Mouse (Mus musculus): ENCODE measurements around the gene Trappc12. TPM values are rescaled to one million over a fixed set of nuclear protein-coding genes. Genes with fewer than 3 reads are reported as not detected.

Gene Trappc12
- polyA plus RNA-seq (2017; shearing (Covaris generic)), result 75.9 TPM

DNA sequence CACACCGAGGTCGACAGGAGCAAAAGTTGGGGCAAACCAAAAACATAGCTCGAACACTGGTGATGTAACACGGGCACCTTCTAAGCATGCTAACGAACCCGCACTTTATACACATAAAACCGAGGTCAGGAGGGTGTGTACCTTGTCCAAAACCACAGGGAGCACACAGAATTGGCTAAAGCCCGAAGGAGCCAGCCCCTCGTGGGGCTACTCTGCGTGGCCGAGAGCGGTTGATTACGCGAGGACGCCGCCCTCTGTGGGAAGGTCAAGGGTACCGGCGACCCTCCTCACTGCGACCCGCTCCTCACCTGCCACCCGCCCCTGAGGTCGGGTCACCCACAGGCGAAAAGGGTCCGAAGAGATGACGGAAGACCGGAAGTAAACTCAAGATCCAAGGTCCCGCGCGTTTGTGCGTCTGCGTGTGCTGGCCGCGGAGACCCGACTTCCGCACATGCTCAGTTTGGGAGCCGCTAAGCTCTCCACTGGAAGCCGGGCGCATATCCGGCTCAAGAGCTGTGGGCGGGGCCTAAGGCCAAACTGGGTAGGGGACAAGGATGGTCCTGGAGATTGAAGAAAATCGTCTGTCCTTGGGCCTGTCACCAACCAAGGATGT is at the start of gene Trappc12:
Gene Trappc12, minus strand, starts transcription at position 452 of the 613 bp plus-strand sequence.

DNA sequence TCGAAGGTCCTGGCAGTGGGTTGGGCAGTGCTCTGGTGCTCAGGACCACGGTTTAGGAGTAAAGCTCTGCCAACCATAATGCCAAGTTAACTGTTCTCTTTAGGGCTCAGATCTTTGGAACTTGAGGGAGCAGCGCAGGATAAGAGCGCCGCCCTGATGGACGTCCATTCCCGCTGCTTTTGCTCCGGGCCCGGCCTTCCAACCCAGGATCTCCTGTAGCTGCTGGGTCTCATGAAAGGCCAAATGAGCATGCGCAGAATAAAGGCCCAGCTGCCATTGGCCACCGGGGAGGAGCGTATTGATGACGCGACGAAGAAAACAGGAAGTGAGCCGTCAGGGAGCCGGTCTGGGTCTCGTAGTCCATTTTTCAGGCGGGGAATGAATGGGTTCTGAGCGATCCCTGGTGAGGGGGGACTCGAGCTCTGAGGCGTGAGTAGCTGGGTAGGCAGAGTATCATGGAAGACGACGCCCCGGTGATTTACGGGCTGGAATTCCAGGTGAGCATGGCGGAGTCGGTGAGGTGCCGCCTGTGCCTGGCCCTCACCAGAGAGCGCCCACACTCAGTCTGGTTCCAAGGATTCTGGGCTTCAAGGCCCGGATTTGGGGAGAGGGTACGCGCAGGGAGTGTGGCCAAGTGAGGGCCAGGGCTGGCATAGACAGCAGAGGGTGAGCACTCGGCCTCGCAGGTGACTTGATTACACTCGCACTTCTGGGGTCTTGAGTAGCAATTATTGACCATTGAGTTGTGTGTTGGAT is 1.4 kb upstream of the Trappc12 start, which contains the start of gene Eipr1:
Gene Eipr1, plus strand, starts transcription at position 296 of the 756 bp plus-strand sequence.

DNA sequence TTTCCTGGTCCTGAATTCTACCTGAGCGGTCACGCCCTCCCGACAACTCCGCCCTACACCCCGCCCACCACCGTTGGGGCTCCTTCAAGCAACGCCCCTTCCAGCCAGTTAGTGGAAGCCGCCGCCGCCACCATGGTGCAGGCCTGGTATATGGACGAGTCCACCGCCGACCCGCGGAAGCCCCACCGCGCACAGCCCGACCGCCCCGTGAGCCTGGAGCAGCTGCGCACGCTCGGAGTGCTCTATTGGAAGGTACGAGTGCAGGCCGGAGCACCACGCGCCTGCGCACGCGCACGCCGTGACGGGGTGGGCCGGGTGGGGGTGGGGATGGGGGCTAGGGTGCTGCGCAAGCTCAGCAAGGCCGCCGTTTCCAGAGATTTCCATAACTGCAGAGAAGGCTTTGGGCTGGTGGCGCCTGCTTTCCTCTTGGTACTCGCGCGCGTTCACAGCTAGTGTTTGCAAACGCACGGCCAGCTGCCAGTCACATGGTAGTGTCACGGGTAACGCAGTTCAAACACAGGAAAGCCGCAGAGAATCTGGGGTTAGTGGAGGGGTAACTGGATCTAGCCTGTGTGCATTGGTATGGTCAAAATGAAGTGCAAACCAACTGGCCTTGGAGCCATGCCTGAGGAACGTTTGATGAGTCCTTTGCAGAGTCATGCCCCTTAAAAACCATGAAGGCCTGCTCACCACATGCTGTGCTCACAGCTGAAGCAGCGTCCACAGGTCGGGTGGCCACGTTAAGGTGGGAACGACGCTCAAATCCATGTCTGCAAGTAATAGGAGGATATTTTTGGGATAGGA is 74.9 kb downstream of the Trappc12 start, which contains the start of gene Adi1:
Gene Adi1, plus strand, starts transcription at position 111 of the 804 bp plus-strand sequence.

DNA sequence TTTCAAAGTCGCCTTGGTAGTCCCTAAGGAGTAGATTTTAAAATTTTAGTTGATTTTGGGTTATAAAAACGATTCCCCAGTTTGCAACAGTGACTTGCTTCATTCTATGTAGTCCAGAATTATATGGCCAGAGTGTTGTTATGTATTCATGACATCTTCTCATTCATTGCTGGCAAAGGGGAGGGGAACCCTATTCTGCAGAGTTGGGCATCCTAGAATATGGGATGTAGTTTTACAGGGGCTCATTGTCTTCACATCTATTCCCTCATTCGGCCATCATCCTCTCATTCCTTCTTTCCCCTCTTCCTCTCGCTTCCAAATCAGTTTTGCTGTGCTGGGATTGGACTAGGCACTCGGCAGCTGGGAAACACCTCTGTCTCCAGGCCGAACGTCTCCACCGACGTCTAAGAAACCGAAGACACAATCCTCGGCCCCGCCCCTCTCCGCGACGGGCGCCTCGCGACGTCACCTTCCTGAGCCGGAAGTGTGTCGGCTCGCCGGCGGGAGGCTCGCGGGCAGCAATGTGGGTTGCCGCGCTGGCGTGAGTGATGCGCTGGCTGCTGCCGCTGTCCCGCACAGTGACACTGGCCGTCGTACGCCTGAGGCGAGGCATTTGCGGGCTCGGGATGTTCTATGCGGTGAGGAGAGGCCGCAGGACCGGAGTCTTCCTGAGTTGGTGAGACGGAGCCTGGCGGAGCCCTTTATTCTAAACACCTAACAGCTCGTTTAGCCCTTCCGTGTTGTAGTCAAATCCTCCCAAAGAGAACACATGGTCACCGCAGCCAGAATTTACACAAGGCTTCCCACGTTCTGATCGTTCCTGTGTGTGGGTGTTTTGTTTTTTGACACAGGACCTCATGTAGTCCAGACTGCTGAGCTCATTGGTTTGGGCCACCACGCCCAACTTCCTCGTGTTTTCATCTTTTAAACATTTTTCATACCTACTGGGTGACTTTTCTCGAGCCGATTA is 100.8 kb downstream of the Trappc12 start, which contains the start of gene Rnaseh1:
Gene Rnaseh1, plus strand, starts transcription at position 462 of the 970 bp plus-strand sequence.

Other genes with a start within 250 kb of the Trappc12 start
- gene Dcdc2c, start 198.1 kb downstream of the Trappc12 start, polyA plus RNA-seq (2017; shearing (Covaris generic)), result 0.12 TPM
- not detected for gene Allc, start 167.9 kb downstream of the Trappc12 start, polyA plus RNA-seq (2017; shearing (Covaris generic))
- not detected for gene Colec11, start 127.1 kb downstream of the Trappc12 start, polyA plus RNA-seq (2017; shearing (Covaris generic))
- 1,018 TPM for gene Rps7, start 114.5 kb downstream of the Trappc12 start, polyA plus RNA-seq (2017; shearing (Covaris generic))
- 42.9 TPM for gene Rnaseh1, start 100.9 kb downstream of the Trappc12 start, polyA plus RNA-seq (2017; shearing (Covaris generic))
- 72.6 TPM for gene Adi1, start 75.2 kb downstream of the Trappc12 start, polyA plus RNA-seq (2017; shearing (Covaris generic))
- 47.4 TPM for gene Eipr1, start 1.3 kb upstream of the Trappc12 start, polyA plus RNA-seq (2017; shearing (Covaris generic))

Measured in CD4-positive, CD25-positive, alpha-beta regulatory T cell (primary cell).